ENCODE assay signal across 25 mouse cellular contexts in genomic region chr11:33154459-33154858, GRCm38 (mm10). TPM values are rescaled to one million over a fixed set of nuclear protein-coding genes. Genes with fewer than 3 reads are reported as not detected.
DNase-seq lines count a peak whose midpoint lies in the region; ATAC-seq and TF ChIP-seq lines count a peak whose summit lies in the region.
"Had no signal": no experiment of that assay in that cellular context is flagged by ENCODE, and none has a peak within 500 bp of the region (broad histone marks: within the 10 kb centered on the region; RNA-seq: fewer than 3 reads in every experiment).

No protein-coding gene starts in this region.

- TF ChIP-seq CTCF in lung, embryonic 14.5 days (IDR thresholded peaks at IDR 0.05; ENCODE audit: low read depth), result no peak
- TF ChIP-seq CTCF in lung, adult 2 months (IDR thresholded peaks at IDR 0.05; ENCODE audit: insufficient read depth, low read length), result no peak
- TF ChIP-seq CTCF in embryonic fibroblast, embryonic 13.5 days (IDR thresholded peaks at IDR 0.05; ENCODE audit: borderline replicate concordance, insufficient read depth, low read length), result no peak

- no peak overlapping the region for H3K9ac ChIP-seq in lung, embryonic 14.5 days
- no peak overlapping the region for H3K9ac ChIP-seq in midbrain, embryonic 11.5 days (ENCODE audit: low read length)
- H3K9ac ChIP-seq: embryonic facial prominence, embryonic 12.5 days; forebrain, embryonic 12.5 days had no signal

- no peaks in the 10 kb centered on the region for H3K4me1 ChIP-seq in lung, embryonic 14.5 days (ENCODE audit: insufficient read depth)
- no peaks in the 10 kb centered on the region for H3K4me1 ChIP-seq in lung, adult 2 months (ENCODE audit: control insufficient read depth, insufficient read depth, low read length)
- H3K4me1 ChIP-seq in embryonic fibroblast, embryonic 13.5 days (ENCODE audit: control insufficient read depth, insufficient read depth, low read length), result peaks cover 2% of the 10 kb centered on the region; the same call in 1 of the 2 replicates
- H3K4me1 ChIP-seq in midbrain, embryonic 11.5 days (ENCODE audit: control insufficient read depth, insufficient read depth, low read length), result no peaks in the 10 kb centered on the region
- H3K4me1 ChIP-seq: embryonic facial prominence, embryonic 12.5 days; forebrain, embryonic 12.5 days had no signal

- peak; percentile 25 for DNase-seq in lung, embryonic 14.5 days
- DNase-seq in lung, adult 2 months, result no peak
- DNase-seq in left cerebral cortex, adult 9 months (ENCODE audit: low spot score in 2 of 2), result no peak
- no peak for DNase-seq in midbrain, embryonic 11.5 days (ENCODE audit: low spot score, missing footprints)
- DNase-seq: adrenal gland, adult 8-10 months; adrenal gland, postnatal 14 days; adrenal gland, postnatal 36 days; B cell, adult 2 months; cerebellum, adult 11-12 months; cerebellum, adult 2 months; cerebellum, adult 9-10 months; cerebellum, postnatal 10 days; cerebellum, postnatal 25 days had no signal

- no peak for ATAC-seq in lung, embryonic 14.5 days (ENCODE audit: insufficient read depth)
- ATAC-seq in midbrain, embryonic 11.5 days (ENCODE audit: low FRiP score), result no peak
- ATAC-seq: activated CD4-positive, CD25-positive, alpha-beta regulatory T cell, adult 4 months; CD4-positive, CD25-positive, alpha-beta regulatory T cell, adult 4 months; forebrain, embryonic 14.5 days; forebrain, embryonic 16.5 days; Patski had no signal

- TF ChIP-seq POLR2A in lung, adult 2 months (IDR thresholded peaks at IDR 0.05; ENCODE audit: borderline replicate concordance, extremely low read depth, low read depth, low read length), result no peak
- no peak for TF ChIP-seq POLR2A in embryonic fibroblast, embryonic 13.5 days (IDR thresholded peaks at IDR 0.05; ENCODE audit: low read depth, low read length)

- H3K27me3 ChIP-seq in lung, embryonic 14.5 days (ENCODE audit: insufficient read depth, low read length), result no peaks in the 10 kb centered on the region
- H3K27me3 ChIP-seq in midbrain, embryonic 11.5 days (ENCODE audit: control insufficient read depth, insufficient read depth, low read length), result no peaks in the 10 kb centered on the region
- H3K27me3 ChIP-seq: embryonic facial prominence, embryonic 12.5 days; forebrain, embryonic 12.5 days; Patski had no signal

- no peaks in the 10 kb centered on the region for H3K9me3 ChIP-seq in lung, embryonic 14.5 days (ENCODE audit: low read depth, low read length)
- H3K9me3 ChIP-seq in midbrain, embryonic 11.5 days (ENCODE audit: control insufficient read depth, low read length), result no peaks in the 10 kb centered on the region
- H3K9me3 ChIP-seq: embryonic facial prominence, embryonic 10.5 days; embryonic facial prominence, embryonic 12.5 days; forebrain, embryonic 10.5 days; forebrain, embryonic 12.5 days had no signal

- 84% methylated on average over 3 of the region's 3 CpGs for whole genome bisulfite sequencing in lung, embryonic 14.5 days
- WGBS in lung, adult 2 months, result 83% methylated on average over 3 of the region's 3 CpGs
- WGBS in midbrain, embryonic 11.5 days, result 93% methylated on average over 3 of the region's 3 CpGs

- peaks cover 96% of the 10 kb centered on the region for H3K36me3 ChIP-seq in lung, embryonic 14.5 days (ENCODE audit: insufficient read depth)
- H3K36me3 ChIP-seq in midbrain, embryonic 11.5 days (ENCODE audit: control insufficient read depth, insufficient read depth, low read length), result peaks cover 19% of the 10 kb centered on the region

- H3K4me3 ChIP-seq in lung, embryonic 14.5 days (ENCODE audit: low read depth, low read length), result no peak overlapping the region
- no peak overlapping the region for H3K4me3 ChIP-seq in lung, adult 2 months (replicated peaks; ENCODE audit: extremely low read depth, low read depth, low read length)
- no peak overlapping the region for H3K4me3 ChIP-seq in embryonic fibroblast, embryonic 13.5 days (ENCODE audit: insufficient read depth, low read length)
- no peak overlapping the region for H3K4me3 ChIP-seq in midbrain, embryonic 11.5 days (ENCODE audit: low read depth, low read length)
- H3K4me3 ChIP-seq: embryonic facial prominence, embryonic 10.5 days; embryonic facial prominence, embryonic 12.5 days; erythroblast, embryonic 14.5 days; forebrain, embryonic 10.5 days; forebrain, embryonic 12.5 days had no signal

- no peak overlapping the region for H3K27ac ChIP-seq in lung, embryonic 14.5 days (ENCODE audit: low read depth)
- H3K27ac ChIP-seq in embryonic fibroblast, embryonic 13.5 days (ENCODE audit: insufficient read depth, low read length), result peak overlapping the region; percentile 34; the same call in 1 of the 2 replicates
- H3K27ac ChIP-seq in midbrain, embryonic 11.5 days (ENCODE audit: low read depth, low read length), result no peak overlapping the region
- H3K27ac ChIP-seq: embryonic facial prominence, embryonic 10.5 days; embryonic facial prominence, embryonic 12.5 days; forebrain, embryonic 10.5 days; forebrain, embryonic 12.5 days had no signal

- no peak overlapping the region for H3K4me2 ChIP-seq in lung, embryonic 14.5 days
- H3K4me2 ChIP-seq in midbrain, embryonic 11.5 days, result no peak overlapping the region
- H3K4me2 ChIP-seq: embryonic facial prominence, embryonic 12.5 days; forebrain, embryonic 12.5 days had no signal

RNA-seq across cellular contexts. Expression of gene Fgf18, which starts 7.3 kb away (rescaled TPM):
- 10.8 and 10.9 TPM in 2 replicates for polyA plus RNA-seq in lung, embryonic 14.5 days (2014; fragmentation: Nextera tagmentation; extraction: Ambion mirVana)
- 6.6 and 7.1 TPM in 2 replicates for polyA plus RNA-seq in lung, adult 2 months (2012; rRNA removed)
- 0.83 and 8.3 TPM in 2 replicates for polyA plus RNA-seq in embryonic fibroblast, embryonic 13.5 days (2011; ENCODE audit: insufficient read length, low read depth, missing spikeins)
- 3.9 and 5.2 TPM in 2 replicates for polyA plus RNA-seq in midbrain, embryonic 11.5 days (2014; fragmentation: Nextera tagmentation; extraction: Ambion mirVana)
- polyA plus RNA-seq: activated CD4-positive, CD25-positive, alpha-beta regulatory T cell, adult 4 months; CD4-positive, CD25-positive, alpha-beta regulatory T cell, adult 4 months; erythroblast, embryonic 14.5 days had no signal

RNA-seq across cellular contexts. Expression of gene Npm1, which starts 8.5 kb away (rescaled TPM):
- polyA plus RNA-seq in lung, embryonic 14.5 days (2014; fragmentation: Nextera tagmentation; extraction: Ambion mirVana), result 1,275 and 1,313 TPM in 2 replicates
- polyA plus RNA-seq in lung, adult 2 months (2012; rRNA removed), result 43.1 and 74.9 TPM in 2 replicates
- polyA plus RNA-seq in embryonic fibroblast, embryonic 13.5 days (2011; ENCODE audit: insufficient read length, low read depth, missing spikeins), result 1,604 and 1,816 TPM in 2 replicates
- polyA plus RNA-seq in midbrain, embryonic 11.5 days (2014; fragmentation: Nextera tagmentation; extraction: Ambion mirVana), result 1,003 and 1,036 TPM in 2 replicates

RNA-seq across cellular contexts. Expression of gene Tlx3, which starts 48.9 kb away (rescaled TPM):
- polyA plus RNA-seq in lung, embryonic 14.5 days (2014; fragmentation: Nextera tagmentation; extraction: Ambion mirVana), result not detected in 2 replicates
- polyA plus RNA-seq in lung, adult 2 months (2012; rRNA removed), result not detected in 2 replicates
- not detected in 2 replicates for polyA plus RNA-seq in embryonic fibroblast, embryonic 13.5 days (2011; ENCODE audit: insufficient read length, low read depth, missing spikeins)
- polyA plus RNA-seq in midbrain, embryonic 11.5 days (2014; fragmentation: Nextera tagmentation; extraction: Ambion mirVana), result 1.9 and 2.9 TPM in 2 replicates
- polyA plus RNA-seq: activated CD4-positive, CD25-positive, alpha-beta regulatory T cell, adult 4 months; CD4-positive, CD25-positive, alpha-beta regulatory T cell, adult 4 months; cortical plate, adult 2 months; forebrain, embryonic 10.5 days; forebrain, embryonic 14.5 days; forebrain, embryonic 16.5 days had no signal

Comparison
In these comparisons a context has a peak if more than half of its experiments do, and no peak if none do; other contexts are left out.
1. RNA of gene Npm1, which starts 8.5 kb away (polyA plus RNA-seq): 1,604 to 1,816 TPM in embryonic fibroblast, embryonic 13.5 days, 1,275 to 1,313 TPM in lung, embryonic 14.5 days and 1,003 to 1,036 TPM in midbrain, embryonic 11.5 days; 43.1 to 74.9 TPM in lung, adult 2 months; every median in the first group is over 10 times any median in the second.